Mouse (Mus musculus): Measurements from ENCODE around the gene Sh3kbp1. TPM values are rescaled to one million over a fixed set of nuclear protein-coding genes. Genes with fewer than 3 reads are reported as not detected.

Sh3kbp1 gene
- polyA plus RNA-seq, 1 experiment: 30.3 TPM

DNA sequence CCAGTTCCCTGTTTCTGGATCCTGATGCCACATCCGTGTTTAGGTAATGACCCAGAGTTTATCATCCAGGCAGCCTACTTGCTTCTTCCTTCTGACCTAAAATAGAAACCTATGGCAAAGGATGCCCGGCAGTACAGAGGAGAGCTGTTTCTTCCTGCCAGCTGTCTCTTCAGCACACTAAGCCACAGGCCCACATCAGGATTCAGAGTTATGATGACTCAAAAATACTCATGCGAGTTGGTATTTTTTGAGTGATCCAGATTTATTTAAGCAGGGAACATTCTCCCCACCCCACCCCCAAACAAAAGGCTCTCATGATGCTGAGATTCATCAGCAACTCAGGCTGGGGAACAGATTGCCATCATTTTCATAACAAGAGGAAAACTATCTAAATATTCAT is 240.6 kb downstream of the Sh3kbp1 start:
- WGBS: 76% methylated on average over 3 of the region's 3 CpGs
- Histone ChIP-seq H3K4me1 (ENCODE audit: control insufficient read depth, insufficient read depth, insufficient read length) (no peaks in the 10 kb centered on the region), H3K27ac (ENCODE audit: insufficient read depth, low read length) (no peak overlapping the region), H3K27me3 (ENCODE audit: control insufficient read depth, insufficient read depth, low read length) (no peaks in the 10 kb centered on the region), H3K4me3 (ENCODE audit: extremely low read depth, insufficient read depth, insufficient read length) (no peak overlapping the region), H3K36me3 (ENCODE audit: control insufficient read depth, insufficient read depth, low read length) (no peaks in the 10 kb centered on the region)
- DNase-seq (ENCODE audit: low read depth in 1 of 2, low spot score in 2 of 2): no peak
- TF ChIP-seq POLR2A (IDR thresholded peaks at IDR 0.05; ENCODE audit: low read depth, low read length) (no peak), CTCF (IDR thresholded peaks at IDR 0.05; ENCODE audit: extremely low read depth, insufficient read depth, insufficient read length, insufficient replicate concordance) (no peak)

DNA sequence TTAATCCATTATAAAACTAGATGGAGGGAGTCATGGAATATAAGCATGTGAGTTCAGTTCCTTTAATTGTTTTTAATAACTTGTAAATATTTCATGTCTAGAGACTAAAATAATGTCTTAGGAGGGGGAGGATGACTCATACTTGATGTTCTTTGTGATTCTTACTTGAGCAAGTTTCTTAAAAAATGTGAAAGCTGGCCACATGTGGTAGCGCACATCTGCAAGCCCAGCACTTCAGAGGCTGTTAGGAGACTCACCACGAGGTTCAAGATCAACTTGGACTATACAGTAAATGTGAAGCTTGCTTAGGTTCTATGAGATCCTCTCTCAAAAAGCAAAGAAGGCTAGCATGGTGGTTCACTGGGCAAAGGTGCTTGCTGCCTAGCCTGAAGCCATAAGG is 245.4 kb downstream of the Sh3kbp1 start:
- Histone ChIP-seq H3K36me3 (ENCODE audit: control insufficient read depth, insufficient read depth, low read length) (no peaks in the 10 kb centered on the region), H3K4me3 (ENCODE audit: extremely low read depth, insufficient read depth, insufficient read length) (no peak overlapping the region), H3K27me3 (ENCODE audit: control insufficient read depth, insufficient read depth, low read length) (no peaks in the 10 kb centered on the region), H3K4me1 (ENCODE audit: control insufficient read depth, insufficient read depth, insufficient read length) (no peaks in the 10 kb centered on the region), H3K27ac (ENCODE audit: insufficient read depth, low read length) (no peak overlapping the region)
- TF ChIP-seq CTCF (IDR thresholded peaks at IDR 0.05; ENCODE audit: extremely low read depth, insufficient read depth, insufficient read length, insufficient replicate concordance) (no peak), POLR2A (IDR thresholded peaks at IDR 0.05; ENCODE audit: low read depth, low read length) (no peak)
- DNase-seq (ENCODE audit: low read depth in 1 of 2, low spot score in 2 of 2): no peak
- 61% methylated on average over 2 of the region's 2 CpGs for WGBS

DNA sequence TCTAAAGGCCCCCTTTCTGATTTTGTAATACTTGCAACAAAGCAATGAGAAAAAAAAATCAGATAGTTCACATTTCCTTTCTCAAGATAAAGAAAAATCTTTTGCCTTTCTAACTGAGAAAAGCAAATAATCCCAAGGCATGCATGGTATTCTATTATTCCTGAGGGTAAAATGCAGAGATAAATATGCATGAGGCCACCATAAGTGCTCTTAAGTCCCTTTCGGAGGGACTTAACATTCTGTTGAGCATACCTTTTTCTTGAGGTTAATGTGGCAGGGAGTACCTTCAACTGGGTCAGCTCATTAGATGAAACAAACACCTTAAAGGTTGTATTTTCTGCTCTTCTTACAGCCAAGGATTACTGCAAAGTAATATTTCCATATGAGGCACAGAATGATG is 250.7 kb downstream of the Sh3kbp1 start:
- WGBS: 84% methylated on average over 1 of the region's 1 CpGs
- DNase-seq (ENCODE audit: low read depth in 1 of 2, low spot score in 2 of 2): no peak
- H3K4me1 ChIP-seq (ENCODE audit: control insufficient read depth, insufficient read depth, insufficient read length): no peaks in the 10 kb centered on the region

DNA sequence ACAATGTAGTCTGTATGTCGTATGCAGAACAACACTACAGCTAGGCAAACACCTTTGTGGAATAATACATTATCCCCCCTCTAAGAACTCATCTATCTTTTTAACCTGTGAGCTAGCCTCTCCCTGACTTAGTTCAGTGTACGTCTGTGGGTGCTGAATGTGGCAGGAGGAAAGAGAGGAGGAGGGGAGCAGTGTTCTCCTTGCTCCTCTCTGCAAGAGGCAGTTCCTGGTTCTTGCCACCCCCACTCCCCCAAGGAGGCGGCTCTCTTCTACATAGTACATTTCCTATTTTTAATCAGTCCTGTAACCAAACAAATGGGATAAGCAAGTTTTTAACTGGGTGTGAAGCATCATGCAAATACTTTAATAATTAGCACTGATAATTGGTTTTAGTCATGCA is 252.4 kb downstream of the Sh3kbp1 start:
- Histone ChIP-seq H3K4me1 (ENCODE audit: control insufficient read depth, insufficient read depth, insufficient read length) (no peaks in the 10 kb centered on the region), H3K36me3 (ENCODE audit: control insufficient read depth, insufficient read depth, low read length) (peaks cover 1% of the 10 kb centered on the region; the same call in 1 of the 2 replicates), H3K27ac (ENCODE audit: insufficient read depth, low read length) (no peak overlapping the region), H3K27me3 (ENCODE audit: control insufficient read depth, insufficient read depth, low read length) (no peaks in the 10 kb centered on the region), H3K4me3 (ENCODE audit: extremely low read depth, insufficient read depth, insufficient read length) (no peak overlapping the region)
- TF ChIP-seq CTCF (IDR thresholded peaks at IDR 0.05; ENCODE audit: extremely low read depth, insufficient read depth, insufficient read length, insufficient replicate concordance) (no peak), POLR2A (IDR thresholded peaks at IDR 0.05; ENCODE audit: low read depth, low read length) (no peak)
- 76% methylated on average over 3 of the region's 3 CpGs for WGBS
- no peak for DNase-seq (ENCODE audit: low read depth in 1 of 2, low spot score in 2 of 2)

More for the DNA sequence above, 250.7 kb downstream of the Sh3kbp1 start:
- Histone ChIP-seq H3K27ac (ENCODE audit: insufficient read depth, low read length) (no peak overlapping the region), H3K36me3 (ENCODE audit: control insufficient read depth, insufficient read depth, low read length) (peaks cover 1% of the 10 kb centered on the region; the same call in 1 of the 2 replicates), H3K4me3 (ENCODE audit: extremely low read depth, insufficient read depth, insufficient read length) (no peak overlapping the region), H3K27me3 (ENCODE audit: control insufficient read depth, insufficient read depth, low read length) (no peaks in the 10 kb centered on the region)
- no peak for TF ChIP-seq POLR2A (IDR thresholded peaks at IDR 0.05; ENCODE audit: low read depth, low read length)
- TF ChIP-seq CTCF (IDR thresholded peaks at IDR 0.05; ENCODE audit: extremely low read depth, insufficient read depth, insufficient read length, insufficient replicate concordance): no peak

DNA sequence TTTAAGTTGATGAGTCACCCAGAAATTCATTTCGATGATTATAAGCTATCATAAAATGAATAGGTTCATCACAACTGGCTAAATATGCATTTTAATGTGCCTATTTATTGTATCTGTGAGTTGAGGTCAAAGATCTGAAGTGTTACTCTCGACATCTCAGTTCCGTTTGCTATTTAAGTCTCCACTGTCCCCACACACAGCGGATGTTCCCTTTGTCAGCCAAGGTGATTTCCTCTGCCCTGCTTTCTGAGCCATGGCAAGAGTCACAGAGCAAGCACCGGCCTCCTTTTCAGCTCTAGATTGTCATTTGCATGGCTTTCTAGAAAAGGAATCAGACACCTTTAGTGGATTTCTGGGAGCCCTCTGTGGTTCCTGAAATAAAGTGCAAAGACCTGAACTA is 254.5 kb downstream of the Sh3kbp1 start:
- Histone ChIP-seq H3K4me1 (ENCODE audit: control insufficient read depth, insufficient read depth, insufficient read length) (no peaks in the 10 kb centered on the region), H3K27ac (ENCODE audit: insufficient read depth, low read length) (no peak overlapping the region), H3K4me3 (ENCODE audit: extremely low read depth, insufficient read depth, insufficient read length) (no peak overlapping the region), H3K27me3 (ENCODE audit: control insufficient read depth, insufficient read depth, low read length) (no peaks in the 10 kb centered on the region), H3K36me3 (ENCODE audit: control insufficient read depth, insufficient read depth, low read length) (peaks cover 1% of the 10 kb centered on the region; the same call in 1 of the 2 replicates)
- no peak for DNase-seq (ENCODE audit: low read depth in 1 of 2, low spot score in 2 of 2)
- no peak for TF ChIP-seq POLR2A (IDR thresholded peaks at IDR 0.05; ENCODE audit: low read depth, low read length)
- 74% methylated on average over 5 of the region's 5 CpGs for WGBS

DNA sequence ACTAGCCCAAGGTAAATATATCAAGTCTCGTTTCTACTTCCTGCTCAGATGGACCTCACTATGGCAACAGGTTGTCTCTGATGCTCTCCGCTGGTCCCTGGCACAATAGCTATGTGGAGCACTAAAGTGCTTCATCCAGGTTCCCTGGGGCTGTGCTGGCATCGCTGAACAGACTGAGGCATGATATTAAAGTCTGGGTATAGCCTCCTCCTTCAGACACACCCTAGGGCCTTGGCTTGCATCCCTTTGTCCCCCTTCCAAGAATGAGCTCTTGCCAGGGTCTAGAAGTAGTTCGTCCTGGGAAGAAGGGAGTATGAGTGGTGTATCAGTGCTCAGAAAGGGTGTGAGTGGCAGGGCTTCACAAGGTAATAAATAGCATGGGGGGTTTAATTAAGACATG is 269.5 kb downstream of the Sh3kbp1 start:
- 84% methylated on average over 4 of the region's 4 CpGs for WGBS
- Histone ChIP-seq H3K4me1 (ENCODE audit: control insufficient read depth, insufficient read depth, insufficient read length) (no peaks in the 10 kb centered on the region), H3K27me3 (ENCODE audit: control insufficient read depth, insufficient read depth, low read length) (no peaks in the 10 kb centered on the region), H3K36me3 (ENCODE audit: control insufficient read depth, insufficient read depth, low read length) (no peaks in the 10 kb centered on the region), H3K27ac (ENCODE audit: insufficient read depth, low read length) (no peak overlapping the region), H3K4me3 (ENCODE audit: extremely low read depth, insufficient read depth, insufficient read length) (no peak overlapping the region)
- TF ChIP-seq POLR2A (IDR thresholded peaks at IDR 0.05; ENCODE audit: low read depth, low read length): no peak
- no peak for TF ChIP-seq CTCF (IDR thresholded peaks at IDR 0.05; ENCODE audit: extremely low read depth, insufficient read depth, insufficient read length, insufficient replicate concordance)
- no peak for DNase-seq (ENCODE audit: low read depth in 1 of 2, low spot score in 2 of 2)

DNA sequence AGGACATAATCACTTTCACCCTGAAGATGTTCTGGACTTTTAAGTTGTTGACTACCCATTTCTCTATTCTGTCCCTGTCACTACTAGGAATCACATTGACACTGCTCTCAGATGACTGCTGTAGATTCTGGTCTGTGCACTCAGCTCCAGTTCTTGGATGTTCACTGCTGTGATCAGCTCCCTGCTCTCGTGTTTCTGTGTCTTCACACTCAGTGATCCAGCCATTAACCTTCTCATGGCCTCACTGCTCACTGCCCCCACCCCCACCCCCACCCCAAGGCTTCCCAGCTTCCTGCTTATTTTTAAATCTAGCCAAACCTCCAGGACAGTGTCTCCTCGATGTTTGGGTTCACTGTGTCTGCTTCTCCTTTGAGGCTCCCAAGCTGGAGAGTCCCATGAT is 271.0 kb downstream of the Sh3kbp1 start:
- Histone ChIP-seq H3K4me1 (ENCODE audit: control insufficient read depth, insufficient read depth, insufficient read length) (no peaks in the 10 kb centered on the region), H3K27me3 (ENCODE audit: control insufficient read depth, insufficient read depth, low read length) (no peaks in the 10 kb centered on the region), H3K36me3 (ENCODE audit: control insufficient read depth, insufficient read depth, low read length) (0 out of 2 replicates have a peak, but pooled peaks cover 2% of the 10 kb centered on the region), H3K4me3 (ENCODE audit: extremely low read depth, insufficient read depth, insufficient read length) (no peak overlapping the region), H3K27ac (ENCODE audit: insufficient read depth, low read length) (no peak overlapping the region)
- 55% methylated on average over 2 of the region's 2 CpGs for WGBS
- TF ChIP-seq CTCF (IDR thresholded peaks at IDR 0.05; ENCODE audit: extremely low read depth, insufficient read depth, insufficient read length, insufficient replicate concordance) (no peak), POLR2A (IDR thresholded peaks at IDR 0.05; ENCODE audit: low read depth, low read length) (no peak)
- no peak for DNase-seq (ENCODE audit: low read depth in 1 of 2, low spot score in 2 of 2)

Measured in spleen, adult 2 months (tissue).